Mouse (Mus musculus) MEL (cell line): ENCODE results near the gene Ephb3. TPM values are rescaled to one million over a fixed set of nuclear protein-coding genes. Genes with fewer than 3 reads are reported as not detected.
A peak's percentile ranks its signal among the peaks of the same experiment; 100 is the strongest.

ENCODE experiments used
- DNase-seq: peaks from one replicate; pipeline ENCODE4 v3.0.0; 2011; ENCODE audit warnings: low read depth, low spot score
- H3K27ac ChIP-seq: 2 replicates; pipeline ENCODE4 v1.5.1; 2012; ENCODE audit warnings: low read depth, mild to moderate bottlenecking, control low read depth, low read length, moderate library complexity; ENCODE audit not compliant: control insufficient read depth
- H3K27me3 ChIP-seq, 2 experiments: fragments of 150-350 bp in 1 of 2; sonication (generic) in 1 of 2; 2 replicates each; pipeline ENCODE4 v1.6.1; 2012; ENCODE audit warnings: low read length in 2 of 2, mild to moderate bottlenecking in 2 of 2, improper control_type of control experiment in 1 of 2, moderate library complexity in 1 of 2; ENCODE audit not compliant: insufficient read depth in 2 of 2, control insufficient read depth in 1 of 2
- H3K36me3 ChIP-seq, 2 experiments: 2 replicates each; pipeline ENCODE4 v1.6.1; 2012 to 2014; ENCODE audit warnings: low read length in 2 of 2, improper control_type of control experiment in 1 of 2, inconsistent platforms in 1 of 2, mild to moderate bottlenecking in 1 of 2; ENCODE audit not compliant: insufficient read depth in 2 of 2, control insufficient read depth in 1 of 2
- H3K4me1 ChIP-seq, 2 experiments: fragments of 150-350 bp in 1 of 2; sonication (generic) in 1 of 2; 2 replicates each; pipeline ENCODE4 v1.6.1; 2012; ENCODE audit warnings: low read length in 2 of 2, improper control_type of control experiment in 1 of 2, mild to moderate bottlenecking in 1 of 2; ENCODE audit not compliant: insufficient read depth in 2 of 2, control insufficient read depth in 1 of 2
- H3K4me3 ChIP-seq, 2 experiments: fragments of 150-350 bp in 1 of 2; sonication (generic) in 1 of 2; 2 replicates each; pipeline ENCODE4 v1.5.1; 2012; ENCODE audit warnings: low read depth in 2 of 2, low read length in 2 of 2, mild to moderate bottlenecking in 2 of 2, moderate library complexity in 2 of 2, control low read depth in 1 of 2, improper control_type of control experiment in 1 of 2; ENCODE audit not compliant: control insufficient read depth in 1 of 2, insufficient read depth in 1 of 2
- H3K79me2 ChIP-seq: 2 replicates; pipeline ENCODE4 v1.6.1; 2012; ENCODE audit warnings: mild to moderate bottlenecking, low read length, moderate library complexity; ENCODE audit not compliant: control insufficient read depth, poor library complexity, insufficient read depth
- H3K9ac ChIP-seq: 2 replicates; pipeline ENCODE4 v1.6.1; 2012; ENCODE audit warnings: low read depth, mild to moderate bottlenecking, control low read depth, low read length, moderate library complexity; ENCODE audit not compliant: control insufficient read depth, poor library complexity, severe bottlenecking
- H3K9me3 ChIP-seq: fragments of 150-350 bp; sonication (generic); replicated peaks from 2 replicates; pipeline ENCODE4 v1.6.1; 2012; ENCODE audit warnings: mild to moderate bottlenecking, low read length, improper control_type of control experiment, moderate library complexity; ENCODE audit not compliant: insufficient read depth
- BHLHE40 ChIP-seq: IDR thresholded peaks from 2 replicates; pipeline ENCODE4 v1.6.1; 2012; ENCODE audit warnings: low read depth, mild to moderate bottlenecking, inconsistent platforms, low read length, improper control_type of control experiment, borderline replicate concordance
- CHD1 ChIP-seq: IDR thresholded peaks from 2 replicates; pipeline ENCODE4 v1.6.1; 2012; ENCODE audit warnings: low read depth, mild to moderate bottlenecking, inconsistent platforms, low read length, improper control_type of control experiment
- CTCF ChIP-seq, 3 experiments: IDR thresholded peaks in 2 of 3; conservative IDR thresholded peaks in 1 of 3; 2 replicates each; pipeline ENCODE4 v1.5.1; 2011 to 2012; ENCODE audit warnings: low read length in 3 of 3, low read depth in 2 of 3, mild to moderate bottlenecking in 2 of 3, improper control_type of control experiment in 1 of 3, inconsistent platforms in 1 of 3, mixed read lengths in 1 of 3, moderate library complexity in 1 of 3; ENCODE audit not compliant: control insufficient read depth in 1 of 3, insufficient read depth in 1 of 3, poor library complexity in 1 of 3, severe bottlenecking in 1 of 3
- ELF1 ChIP-seq: IDR thresholded peaks from 2 replicates; pipeline ENCODE4 v1.6.1; 2014; ENCODE audit warnings: low read depth, mild to moderate bottlenecking, inconsistent platforms, low read length, improper control_type of control experiment, moderate library complexity
- EP300 ChIP-seq, 2 experiments: IDR thresholded peaks; 2 replicates each; pipeline ENCODE4 v1.6.1; 2011; ENCODE audit warnings: improper control_type of control experiment in 2 of 2, low read length in 2 of 2, low read depth in 1 of 2, mild to moderate bottlenecking in 1 of 2
- HCFC1 ChIP-seq: IDR thresholded peaks from 2 replicates; pipeline ENCODE4 v1.6.1; 2012; ENCODE audit warnings: low read depth, mild to moderate bottlenecking, inconsistent platforms, low read length, improper control_type of control experiment, moderate library complexity
- JUND ChIP-seq: IDR thresholded peaks from 2 replicates; pipeline ENCODE4 v1.6.1; 2011; ENCODE audit warnings: low read depth, mild to moderate bottlenecking, improper control_type of control experiment, low read length
- MAX ChIP-seq: IDR thresholded peaks from 2 replicates; pipeline ENCODE4 v1.6.1; 2011; ENCODE audit warnings: low read length, improper control_type of control experiment
- MXI1 ChIP-seq: IDR thresholded peaks from 2 replicates; pipeline ENCODE4 v1.6.1; 2011; ENCODE audit warnings: mild to moderate bottlenecking, low read depth, low read length, improper control_type of control experiment
- MYB ChIP-seq: IDR thresholded peaks from 2 replicates; pipeline ENCODE4 v1.6.1; 2011; ENCODE audit warnings: mild to moderate bottlenecking, low read depth, low read length, improper control_type of control experiment
- MYC ChIP-seq: IDR thresholded peaks from 2 replicates; pipeline ENCODE4 v1.6.1; 2011; ENCODE audit warnings: low read depth, mild to moderate bottlenecking, low read length, improper control_type of control experiment, moderate library complexity
- POLR2AphosphoS5 ChIP-seq: IDR thresholded peaks from 2 replicates; pipeline ENCODE4 v1.6.1; 2012; ENCODE audit warnings: low read depth, borderline replicate concordance, mild to moderate bottlenecking, inconsistent platforms, low read length, moderate library complexity, mixed read lengths
- RAD21 ChIP-seq: IDR thresholded peaks from 2 replicates; pipeline ENCODE4 v1.6.1; 2011; ENCODE audit warnings: mild to moderate bottlenecking, low read depth, low read length, improper control_type of control experiment
- RCOR1 ChIP-seq: IDR thresholded peaks from 2 replicates; pipeline ENCODE4 v1.6.1; 2012; ENCODE audit warnings: low read depth, mild to moderate bottlenecking, inconsistent platforms, low read length, improper control_type of control experiment
- SMC3 ChIP-seq: IDR thresholded peaks from 2 replicates; pipeline ENCODE4 v1.6.1; 2011; ENCODE audit warnings: low read depth, low read length, improper control_type of control experiment
- TBP ChIP-seq: IDR thresholded peaks from 2 replicates; pipeline ENCODE4 v1.8.0; 2011; ENCODE audit warnings: low read depth, low read length, improper control_type of control experiment
- UBTF ChIP-seq: IDR thresholded peaks from 2 replicates; pipeline ENCODE4 v1.6.1; 2012; ENCODE audit warnings: low read depth, mild to moderate bottlenecking, inconsistent platforms, low read length, improper control_type of control experiment, moderate library complexity, borderline replicate concordance; ENCODE audit not compliant: insufficient read depth
- ZC3H11A ChIP-seq: IDR thresholded peaks from 2 replicates; pipeline ENCODE4 v1.6.1; 2012; ENCODE audit warnings: low read depth, mild to moderate bottlenecking, inconsistent platforms, low read length, improper control_type of control experiment
- ZMIZ1 ChIP-seq: IDR thresholded peaks from 2 replicates; pipeline ENCODE4 v1.6.1; 2012; ENCODE audit warnings: low read depth, mild to moderate bottlenecking, inconsistent platforms, low read length, improper control_type of control experiment, moderate library complexity
- ZNF384 ChIP-seq: IDR thresholded peaks from 2 replicates; pipeline ENCODE4 v1.6.1; 2012; ENCODE audit warnings: low read depth, mild to moderate bottlenecking, inconsistent platforms, low read length, improper control_type of control experiment
- polyA plus RNA-seq, 2 experiments: library from polyadenylated mRNA; stranded (reverse) in 1 of 2; unstranded in 1 of 2; fragments of >175 nt in 1 of 2; fragments of >200 nt in 1 of 2; gene quantifications; 2 replicates each; pipeline versions ENCODE4 v1.2.1 to v1.2.4; 2012; ENCODE audit warnings: low replicate concordance in 2 of 2, low read depth in 1 of 2; ENCODE audit not compliant: insufficient read length in 2 of 2, insufficient read depth in 1 of 2, missing spikeins in 1 of 2
- total RNA-seq: library from RNA; depleted of rRNA; stranded (reverse); fragments of 300-350 nt; gene quantifications from 2 replicates; pipeline ENCODE4 v1.2.3, GENCODE M21; 2012

The Ephb3 gene
- total and polyA plus RNA-seq, 3 experiments, result 0.46 to 2.9 TPM; not detected in 1

GRCm38 (mm10) chr16:21198529-21198928, 6.0 kb upstream of the Ephb3 start:
- no peak overlapping the region for H3K27ac ChIP-seq
- H3K4me1 ChIP-seq, result peaks cover 0 to 15% of the 10 kb centered on the region in 2 experiments; a peak in 1 of 4 replicates
- peaks cover 0 to 7% of the 10 kb centered on the region in 2 experiments; a peak in 2 of 4 replicates for H3K27me3 ChIP-seq
- H3K36me3 ChIP-seq, result peaks cover 0 to 5% of the 10 kb centered on the region in 2 experiments; a peak in 2 of 4 replicates
- H3K9me3 ChIP-seq, result no peaks in the 10 kb centered on the region
- DNase-seq, result peak; percentile 70
- H3K9ac ChIP-seq, result no peak overlapping the region
- TF ChIP-seq RAD21 (peak; percentile 78), SMC3 (peak; percentile 86), POLR2AphosphoS5 (no peak), UBTF (no peak), ELF1 (no peak), CHD1 (no peak), CTCF (IDR thresholded peaks at IDR 0.05 in 2 of 3, conservative IDR thresholded peaks at IDR 0.05 in 1 of 3; ENCODE audit: control insufficient read depth in 1 of 3, insufficient read depth in 1 of 3, low read depth in 2 of 3, low read length in 3 of 3, poor library complexity in 1 of 3, severe bottlenecking in 1 of 3) (peak; percentile 73 to 89 (median 74)), ZNF384 (peak; percentile 59; the same call in 1 of the 2 replicates), ZC3H11A (peak; percentile 75)
- no peak overlapping the region for H3K4me3 ChIP-seq
- no peaks in the 10 kb centered on the region for H3K79me2 ChIP-seq

- no peak for DNase-seq
- Histone ChIP-seq H3K79me2 (no peaks in the 10 kb centered on the region), H3K4me1 (peaks cover 0 to 15% of the 10 kb centered on the region in 2 experiments; a peak in 1 of 4 replicates), H3K27me3 (peaks cover 0 to 7% of the 10 kb centered on the region in 2 experiments; a peak in 2 of 4 replicates), H3K9me3 (no peaks in the 10 kb centered on the region), H3K36me3 (peaks cover 0 to 5% of the 10 kb centered on the region in 2 experiments; a peak in 2 of 4 replicates), H3K27ac (no peak overlapping the region), H3K4me3 (no peak overlapping the region), H3K9ac (no peak overlapping the region)
- TF ChIP-seq HCFC1 (no peak), ZC3H11A (no peak), JUND (no peak), MYB (no peak), MYC (no peak), ZNF384 (no peak), POLR2AphosphoS5 (no peak), SMC3 (no peak), TBP (no peak), RAD21 (no peak), MAX (no peak), RCOR1 (no peak), EP300 (IDR thresholded peaks at IDR 0.05; ENCODE audit: low read depth in 1 of 2, low read length in 2 of 2) (no peak), ZMIZ1 (no peak), BHLHE40 (no peak), MXI1 (no peak)
These were observed 5.1 kb upstream of the Ephb3 start for GRCm38 (mm10) chr16:21199426-21199825.
